Mouse (Mus musculus): ENCODE results near the gene Defb28.

- TF ChIP-seq CTCF (IDR thresholded peaks at IDR 0.05; ENCODE audit: borderline replicate concordance, control insufficient read depth, extremely low read depth, insufficient read depth, low read length, poor library complexity), result no peak
- TF ChIP-seq POLR2A (IDR thresholded peaks at IDR 0.05; ENCODE audit: control insufficient read depth, extremely low read depth, insufficient read depth, low read length, poor library complexity), result no peak
Observed at GRCm38 (mm10) chr2:152541979-152542378, 23.9 kb downstream of the Defb28 start.
